Mouse (Mus musculus) limb, embryonic 14.5 days (tissue): ENCODE measurements at regions not wholly inside any gene's neighbourhood (a gene's known extent, or its start where the extent isn't known, plus 50 kb on each side); places are given as distances from the start of the nearest gene placed in this dataset.

Source experiments
- ATAC-seq: fragments of 200-750 bp; cut with Nextera tagmentation; 2 replicates; pipeline ENCODE4 v1.8.0; 2017; ENCODE audit warnings: low read depth, moderate number of reproducible peaks, moderate TSS enrichment; ENCODE audit not compliant: low FRiP score
- DNase-seq: peaks from one replicate; pipeline ENCODE4 v3.0.0-alpha.2; 2015; ENCODE audit warnings: low spot score
- H3K27ac ChIP-seq: fragments of 300-500 bp; sonication (generic); replicated peaks from 2 replicates; pipeline ENCODE4 v1.5.1; 2014; ENCODE audit warnings: low read depth, mild to moderate bottlenecking, low read length, moderate library complexity, mixed read lengths
- H3K27me3 ChIP-seq: fragments of 300-500 bp; sonication (generic); 2 replicates; pipeline ENCODE4 v1.6.1; 2014; ENCODE audit warnings: low read length, mixed read lengths; ENCODE audit not compliant: control insufficient read depth, insufficient read depth
- H3K36me3 ChIP-seq: fragments of 300-500 bp; sonication (generic); 2 replicates; pipeline ENCODE4 v1.6.1; 2014; ENCODE audit warnings: mild to moderate bottlenecking, low read length, moderate library complexity, mixed read lengths; ENCODE audit not compliant: control insufficient read depth, insufficient read depth
- H3K4me1 ChIP-seq: fragments of 300-500 bp; sonication (generic); 2 replicates; pipeline ENCODE4 v1.6.1; 2014; ENCODE audit warnings: antibody characterized with exemption, low read length, mixed read lengths; ENCODE audit not compliant: control insufficient read depth, insufficient read depth
- H3K4me2 ChIP-seq: fragments of 300-500 bp; sonication (generic); replicated peaks from 2 replicates; pipeline ENCODE4 v1.6.1; 2014; ENCODE audit warnings: low read depth, mild to moderate bottlenecking, low read length, moderate library complexity; ENCODE audit not compliant: severe bottlenecking
- H3K4me3 ChIP-seq: fragments of 300-500 bp; sonication (generic); replicated peaks from 2 replicates; pipeline ENCODE4 v1.5.1; 2014; ENCODE audit warnings: low read length
- H3K9ac ChIP-seq: fragments of 300-500 bp; sonication (generic); 2 replicates; pipeline ENCODE4 v1.6.1; 2014; ENCODE audit warnings: mild to moderate bottlenecking, low read depth, low read length, moderate library complexity; ENCODE audit not compliant: severe bottlenecking
- H3K9me3 ChIP-seq: fragments of 300-500 bp; sonication (generic); 2 replicates; pipeline ENCODE4 v1.6.1; 2016; ENCODE audit warnings: low read length; ENCODE audit not compliant: control insufficient read depth
- POLR2A ChIP-seq: fragments of 200-500 bp; IDR thresholded peaks from 2 replicates; pipeline ENCODE4 v1.8.0; 2012; ENCODE audit warnings: inconsistent platforms, mild to moderate bottlenecking, moderate library complexity, borderline replicate concordance; ENCODE audit not compliant: insufficient read depth, insufficient read length; ENCODE audit errors: extremely low read depth
- WGBS: fragments of 180-500 bp; shearing (Covaris S2); extraction: QIAGEN DNeasy Blood & Tissue Kit; methylation state at CpG from one replicate; pipeline ENCODE4 v1.1.7; 2014; 5-methylcytosine and 5-hydroxymethylcytosine counted together

DNA sequence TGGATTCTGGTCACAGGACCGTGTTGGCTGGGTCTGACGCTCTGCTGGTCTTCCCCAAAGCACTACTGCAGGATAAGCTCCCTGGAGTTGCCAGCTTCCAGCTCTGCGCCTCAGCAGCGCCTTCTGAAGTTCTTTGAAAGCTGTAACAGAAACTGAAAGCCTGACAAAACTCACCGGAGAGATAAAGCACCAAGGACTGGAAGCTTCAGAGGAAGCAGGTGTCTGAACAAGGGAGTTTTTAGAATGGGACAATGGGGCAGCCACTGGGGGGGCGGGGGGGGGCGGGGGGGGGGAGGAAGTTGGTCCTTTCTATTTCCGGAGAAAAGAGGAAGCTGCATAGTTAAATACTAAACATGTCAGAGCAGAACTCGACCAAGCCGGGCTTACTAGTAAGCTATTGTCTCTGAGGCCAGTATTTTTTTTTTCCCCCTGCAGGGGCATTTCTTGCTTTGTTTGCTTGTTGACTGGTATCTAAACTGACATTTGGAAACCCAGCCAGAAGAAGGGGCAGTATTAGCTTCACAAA lies 180.8 kb upstream of the Klf7 start:
- Histone ChIP-seq H3K27ac (peak overlapping the region; percentile 21; the same call in 1 of the 2 replicates), H3K4me1 (no peaks in the 10 kb centered on the region), H3K9ac (no peak overlapping the region), H3K36me3 (no peaks in the 10 kb centered on the region), H3K27me3 (no peaks in the 10 kb centered on the region), H3K4me2 (no peak overlapping the region), H3K9me3 (no peaks in the 10 kb centered on the region), H3K4me3 (no peak overlapping the region)
- ATAC-seq = no peak
- no peak for TF ChIP-seq POLR2A
- DNase-seq = peak; percentile 28
- 31% methylated on average over 9 of the region's 10 CpGs for WGBS

DNA sequence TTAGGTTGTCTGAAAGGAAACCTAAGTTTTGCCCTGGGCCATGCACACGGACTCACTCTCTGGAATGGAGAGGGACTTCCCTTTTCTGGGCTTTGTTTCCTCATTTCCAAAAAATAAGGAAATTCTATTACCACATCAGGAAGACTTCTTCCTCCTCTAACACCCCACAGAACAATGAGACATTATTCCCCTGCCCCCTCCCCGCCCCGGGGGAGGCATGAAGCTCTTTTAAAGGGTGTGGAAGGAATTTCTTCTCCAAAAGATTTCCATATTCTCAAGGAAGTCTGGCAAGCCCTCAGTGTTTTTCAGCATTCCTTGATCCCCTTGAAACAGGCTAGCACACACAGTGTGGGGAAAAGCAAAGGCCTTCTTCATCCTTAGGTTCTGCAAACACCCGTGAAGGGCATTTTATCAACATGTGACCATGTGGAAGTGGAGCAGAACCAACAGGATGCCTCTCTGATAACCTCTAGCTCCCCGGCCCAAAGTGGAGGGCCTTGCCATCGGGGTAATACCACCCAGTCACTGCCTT lies 179.5 kb upstream of the Klf7 start:
- no peak for TF ChIP-seq POLR2A
- WGBS = 48% methylated on average over 6 of the region's 6 CpGs
- no peak overlapping the region for H3K9ac ChIP-seq
- H3K27ac ChIP-seq = no peak overlapping the region
- DNase-seq (no peak), ATAC-seq (no peak)
- H3K36me3 ChIP-seq = no peaks in the 10 kb centered on the region
- no peaks in the 10 kb centered on the region for H3K4me1 ChIP-seq
- H3K4me3 ChIP-seq = no peak overlapping the region
- H3K4me2 ChIP-seq = no peak overlapping the region
- H3K9me3 ChIP-seq = no peaks in the 10 kb centered on the region
- H3K27me3 ChIP-seq = no peaks in the 10 kb centered on the region

DNA sequence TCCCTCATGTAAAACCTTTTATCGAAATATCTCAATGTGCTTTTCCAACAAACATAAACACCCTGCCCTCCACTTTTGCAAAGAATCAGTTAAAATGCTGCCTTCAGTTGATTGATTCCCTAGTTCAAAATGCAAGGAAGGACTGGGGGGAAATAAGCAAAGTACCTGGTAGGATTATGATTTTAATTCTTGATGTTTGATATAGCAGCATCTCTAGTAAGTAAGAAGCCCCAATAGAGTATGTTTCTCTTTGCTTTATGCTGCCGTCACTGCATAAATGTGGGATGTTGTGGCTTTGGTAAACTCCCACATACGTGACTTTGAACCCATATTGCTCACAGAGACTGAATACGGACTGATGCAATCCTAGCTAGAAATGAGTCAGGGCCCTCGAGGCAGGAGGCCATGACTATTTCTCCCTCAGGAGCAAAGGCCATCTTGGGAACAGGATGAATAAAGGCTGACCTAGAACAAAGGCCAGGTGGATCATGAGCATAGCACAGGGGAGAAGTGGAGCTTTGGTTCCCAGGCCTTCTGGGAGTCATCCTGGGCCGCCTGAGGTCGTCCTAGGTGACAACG lies 179.0 kb upstream of the Klf7 start:
- 81% methylated on average over 8 of the region's 8 CpGs for WGBS
- TF ChIP-seq POLR2A = no peak

DNA sequence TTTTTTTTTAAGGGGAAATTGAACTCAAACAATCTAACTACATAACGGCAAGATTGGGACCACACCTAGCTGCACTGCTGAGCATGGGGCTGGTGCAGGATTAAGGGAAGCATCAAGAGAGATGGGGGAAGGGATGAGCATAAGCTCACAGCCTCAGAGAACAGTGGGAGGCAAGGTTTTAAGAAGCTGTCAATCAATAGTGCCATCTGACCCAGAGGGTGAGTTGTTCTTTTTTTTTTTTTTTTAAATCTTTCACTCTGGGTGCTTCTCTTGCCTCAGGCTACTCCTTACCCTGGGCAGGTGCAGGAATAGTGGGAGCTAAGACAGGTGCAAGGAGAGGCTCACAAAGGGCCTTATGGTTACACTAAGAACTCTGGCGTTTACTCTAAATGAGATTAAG lies 176.9 kb upstream of the Klf7 start:
- Histone ChIP-seq H3K9me3 (no peaks in the 10 kb centered on the region), H3K27ac (no peak overlapping the region), H3K27me3 (no peaks in the 10 kb centered on the region), H3K4me2 (no peak overlapping the region), H3K9ac (no peak overlapping the region), H3K4me1 (no peaks in the 10 kb centered on the region), H3K4me3 (no peak overlapping the region), H3K36me3 (no peaks in the 10 kb centered on the region)
- ATAC-seq (no peak), DNase-seq (no peak)
- 62% methylated on average over 2 of the region's 2 CpGs for WGBS
- no peak for TF ChIP-seq POLR2A

More for the DNA sequence above, 179.0 kb upstream of the Klf7 start:
- Histone ChIP-seq H3K4me1 (no peaks in the 10 kb centered on the region), H3K9ac (no peak overlapping the region), H3K27me3 (no peaks in the 10 kb centered on the region), H3K9me3 (no peaks in the 10 kb centered on the region), H3K36me3 (no peaks in the 10 kb centered on the region), H3K27ac (no peak overlapping the region), H3K4me2 (no peak overlapping the region), H3K4me3 (no peak overlapping the region)
- DNase-seq (no peak), ATAC-seq (no peak)

DNA sequence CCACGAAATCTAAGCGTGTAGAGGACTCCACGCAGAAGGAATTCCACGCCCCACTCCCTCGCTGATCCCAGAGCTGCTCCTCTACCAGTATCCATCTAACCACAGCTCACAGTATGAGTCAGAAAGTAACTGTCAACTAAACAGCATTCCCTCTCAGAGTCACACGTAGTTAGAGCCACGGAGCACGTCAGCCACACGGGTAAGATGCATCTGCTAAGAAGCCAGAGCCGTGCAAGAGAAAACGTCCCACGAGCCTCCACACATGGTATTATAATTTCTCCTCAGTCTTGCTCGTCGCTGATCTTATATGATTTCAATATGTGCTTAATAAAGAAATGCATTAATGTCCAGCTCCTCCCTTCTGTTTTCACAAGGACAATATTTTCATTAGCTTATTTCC lies 176.1 kb upstream of the Klf7 start:
- WGBS = 82% methylated on average over 14 of the region's 14 CpGs
- ATAC-seq (no peak), DNase-seq (no peak)
- Histone ChIP-seq H3K4me1 (no peaks in the 10 kb centered on the region), H3K27ac (no peak overlapping the region), H3K36me3 (no peaks in the 10 kb centered on the region), H3K4me2 (no peak overlapping the region), H3K9me3 (no peaks in the 10 kb centered on the region), H3K4me3 (no peak overlapping the region), H3K27me3 (no peaks in the 10 kb centered on the region), H3K9ac (no peak overlapping the region)
- TF ChIP-seq POLR2A = no peak
